Mouse (Mus musculus): Measurements from ENCODE around the gene Ppp6r3.

The Ppp6r3 gene

DNA sequence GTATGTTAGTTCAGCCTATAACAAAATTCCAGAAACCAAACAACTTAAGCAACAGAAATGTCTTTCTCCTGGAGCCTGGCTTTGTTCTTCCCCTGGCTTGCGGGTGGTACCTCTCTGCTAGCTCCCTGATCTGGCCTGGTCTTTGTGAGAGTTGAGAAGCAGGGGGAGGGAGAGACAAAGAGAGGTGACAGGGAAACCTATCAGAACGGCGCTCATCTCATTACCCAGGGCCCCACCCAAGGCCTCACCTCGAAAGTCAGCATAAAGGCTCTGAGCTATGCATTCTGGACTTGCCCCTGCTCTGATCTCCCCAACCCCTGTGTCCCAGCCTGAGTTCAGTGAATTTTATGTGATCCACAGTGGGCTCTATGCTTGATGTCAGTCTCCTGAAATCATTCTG is 140.9 kb downstream of the Ppp6r3 start:
- DNase-seq (ENCODE audit: low spot score), result no peak

- DNase-seq (ENCODE audit: low spot score), result no peak
These were observed 141.4 kb downstream of the Ppp6r3 start for GRCm38 (mm10) chr19:3434124-3434523.

DNA sequence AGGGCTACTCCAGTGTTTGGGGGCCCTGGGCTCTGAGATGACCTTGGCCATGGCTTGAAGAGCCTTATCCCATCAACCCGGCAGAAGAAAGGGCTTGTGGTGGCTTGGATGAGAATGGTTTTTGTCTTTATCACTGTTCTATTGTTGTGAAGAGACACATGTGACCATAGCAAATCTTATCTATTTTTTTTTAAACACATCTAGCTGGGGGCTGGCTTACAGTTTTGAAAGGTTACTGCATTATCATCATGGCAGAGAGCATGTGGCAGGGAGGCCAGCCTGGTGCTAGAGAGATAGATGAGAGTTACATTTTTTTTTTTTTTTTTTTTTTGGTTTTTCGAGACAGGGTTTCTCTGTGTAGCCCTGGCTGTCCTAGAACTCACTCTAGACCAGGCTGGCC is 143.6 kb downstream of the Ppp6r3 start:
- no peak for DNase-seq (ENCODE audit: low spot score)

- no peak for DNase-seq (ENCODE audit: low spot score)
These were observed 144.5 kb downstream of the Ppp6r3 start for GRCm38 (mm10) chr19:3431066-3431465.

DNA sequence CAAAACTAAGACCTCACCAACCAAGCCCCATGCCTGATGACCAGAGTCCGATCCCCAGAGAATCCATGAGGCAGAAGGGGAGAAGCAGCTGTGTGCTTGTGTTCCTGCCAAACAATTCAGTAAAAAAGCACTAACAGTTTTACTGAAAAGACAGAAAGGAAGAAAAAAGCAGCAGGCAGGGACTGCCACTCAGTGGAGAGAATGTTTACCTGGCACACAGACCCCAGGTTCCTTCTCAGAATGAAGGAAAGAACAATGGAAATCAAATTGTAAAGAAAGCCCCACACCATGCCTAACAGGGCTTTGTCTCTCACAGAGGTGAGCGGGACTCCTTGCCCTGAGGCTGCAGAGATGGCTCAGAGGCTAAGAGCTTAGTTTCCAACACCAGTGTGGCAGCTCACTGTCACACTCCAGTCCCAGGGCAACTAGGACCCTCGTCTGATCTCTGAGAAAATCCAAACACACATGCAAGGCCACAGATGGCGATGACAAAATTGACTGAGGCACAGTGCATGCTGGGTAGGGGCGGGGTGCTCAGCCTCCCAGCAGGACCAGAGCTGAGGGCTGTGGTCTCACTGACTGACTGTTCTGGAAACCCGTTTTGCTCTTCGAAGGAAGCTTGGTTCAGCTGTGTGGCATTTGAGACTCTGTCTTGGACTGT is 146.3 kb downstream of the Ppp6r3 start:
- no peak for DNase-seq (ENCODE audit: low spot score)

DNA sequence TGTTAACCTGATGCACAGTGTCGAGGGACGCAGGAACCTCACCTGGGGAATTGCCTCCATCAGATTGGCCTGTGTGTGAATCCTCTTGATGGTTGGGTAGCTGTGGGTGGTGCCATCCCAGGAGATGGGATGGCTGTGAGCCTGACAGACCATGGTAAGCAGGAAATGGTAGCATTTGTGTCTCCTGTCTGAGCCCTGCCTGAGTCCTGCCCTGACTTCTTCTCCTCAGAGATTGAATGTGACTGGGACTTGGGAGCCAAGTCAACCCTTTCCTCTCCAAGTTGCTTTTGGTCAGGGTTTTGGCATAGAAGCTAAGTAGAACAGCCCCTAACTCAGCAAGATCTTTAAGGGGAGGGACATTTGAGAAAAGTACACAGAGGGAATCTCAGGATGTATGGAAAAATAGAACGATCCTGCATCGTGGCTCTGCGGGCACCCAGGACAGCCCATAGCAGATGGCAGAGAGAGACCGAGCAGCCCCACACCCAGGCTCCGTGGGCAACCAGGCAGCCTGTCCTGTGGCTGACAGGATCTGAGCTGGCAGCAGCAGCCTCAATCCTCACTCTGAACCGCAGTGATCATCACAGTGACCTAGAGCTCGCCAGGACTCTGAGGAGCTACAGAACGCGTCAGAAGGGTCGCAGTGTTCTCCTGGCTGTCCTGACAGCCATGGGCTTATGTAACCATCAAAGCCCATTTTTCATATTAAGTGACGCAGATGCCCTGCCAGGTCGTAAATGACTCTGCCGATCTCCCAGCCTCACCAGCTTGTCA is 147.3 kb downstream of the Ppp6r3 start:
- DNase-seq (ENCODE audit: low spot score), result no peak

GRCm38 (mm10) chr19:3424214-3424613 is 151.3 kb downstream of the Ppp6r3 start:
- no peak for DNase-seq (ENCODE audit: low spot score)

DNA sequence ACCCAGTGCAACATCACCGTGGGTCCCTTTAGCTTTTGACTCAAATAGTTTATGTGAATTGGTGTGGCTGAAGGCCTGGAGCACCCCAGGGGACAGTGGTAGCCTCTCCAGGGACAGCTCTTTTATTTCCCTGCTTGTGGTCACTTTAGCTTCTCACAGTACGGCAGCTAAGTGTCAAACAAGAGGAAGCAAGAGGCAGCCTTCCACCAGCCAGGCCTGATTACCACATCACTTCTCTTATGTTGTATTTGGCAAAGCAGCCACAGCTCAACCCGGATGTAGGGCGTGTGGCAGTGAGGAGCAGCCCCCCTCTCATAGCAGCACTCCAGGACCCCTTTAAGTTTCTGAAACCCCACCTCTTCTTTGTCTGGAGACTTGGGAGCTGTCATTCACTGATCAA is 152.6 kb downstream of the Ppp6r3 start:
- no peak for DNase-seq (ENCODE audit: low spot score)

DNA sequence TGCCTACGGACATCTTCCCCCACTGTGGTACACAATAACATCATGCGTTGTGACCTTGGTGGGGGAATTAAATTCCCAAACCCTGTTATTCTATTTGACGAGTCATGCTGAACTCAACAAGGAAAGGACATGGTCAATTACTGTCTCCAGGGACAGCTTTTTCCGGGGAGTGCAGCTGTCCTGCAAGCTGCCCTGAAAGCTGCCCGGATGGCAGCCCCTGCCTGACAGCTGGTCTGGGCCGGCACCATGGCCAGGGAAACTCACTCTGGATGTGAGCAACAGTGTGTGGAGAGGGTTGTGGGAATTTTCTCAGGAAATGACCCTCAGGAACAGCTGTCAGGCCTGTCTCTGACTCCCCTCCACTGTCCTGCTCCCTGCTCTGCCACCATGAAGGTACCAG is 153.1 kb downstream of the Ppp6r3 start:
- no peak for DNase-seq (ENCODE audit: low spot score)

DNA sequence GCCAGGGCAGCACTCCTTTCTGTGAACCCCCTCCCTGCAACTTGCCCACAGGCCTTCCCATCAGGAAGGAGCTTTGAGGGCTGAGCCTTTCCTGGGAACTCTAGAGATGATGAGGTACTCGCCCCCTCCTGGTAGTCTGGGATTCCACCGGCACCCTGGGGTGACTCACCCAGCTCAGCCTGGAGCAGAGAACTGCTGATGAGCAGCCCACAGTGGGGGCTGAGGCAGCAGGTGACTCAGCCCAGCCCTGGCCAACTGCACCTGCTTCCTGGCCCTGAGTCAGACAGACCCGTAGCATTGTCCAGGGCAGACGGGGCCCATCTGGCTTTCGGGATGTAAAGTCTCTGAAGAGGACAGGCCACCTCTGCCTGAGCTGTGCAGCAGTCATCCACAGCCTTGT is 156.3 kb downstream of the Ppp6r3 start:
- peak; percentile 24 for DNase-seq (ENCODE audit: low spot score)

DNA sequence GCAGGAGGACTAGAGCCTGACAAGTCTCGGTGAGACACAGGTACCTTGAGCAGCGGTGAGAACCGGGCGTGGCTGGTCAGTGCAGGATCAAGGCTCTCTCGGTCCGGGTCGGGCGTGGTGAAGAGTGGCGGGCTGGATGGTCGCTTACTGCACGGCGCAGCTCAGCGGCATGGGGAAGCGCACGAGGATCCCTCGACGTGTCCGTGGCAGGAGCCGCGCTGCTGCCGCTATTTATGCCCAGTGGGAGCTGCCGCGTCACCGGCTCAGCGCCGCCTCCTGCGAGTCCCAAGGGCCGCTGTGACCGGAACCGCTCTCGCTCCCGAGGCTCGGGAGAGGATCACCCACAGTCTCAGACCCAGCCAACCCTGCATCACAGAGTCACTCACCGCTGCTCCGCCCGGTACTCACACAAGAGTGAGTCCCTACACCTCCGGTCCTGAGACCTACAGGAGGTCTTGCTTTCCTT is 161.2 kb downstream of the Ppp6r3 start, which contains the start of gene Gal:
Gene Gal (minus strand): TSS at position 277 of the 466 bp plus-strand sequence.
- DNase-seq (ENCODE audit: low spot score), result no peak

- no peak for DNase-seq (ENCODE audit: low spot score)
These were observed 169.8 kb downstream of the Ppp6r3 start for GRCm38 (mm10) chr19:3405531-3406281.
